Mouse (Mus musculus): ENCODE measurements at regions not wholly inside any gene's neighbourhood (a gene's known extent, or its start where the extent isn't known, plus 50 kb on each side); places are given as distances from the start of the nearest gene placed in this dataset.

DNA sequence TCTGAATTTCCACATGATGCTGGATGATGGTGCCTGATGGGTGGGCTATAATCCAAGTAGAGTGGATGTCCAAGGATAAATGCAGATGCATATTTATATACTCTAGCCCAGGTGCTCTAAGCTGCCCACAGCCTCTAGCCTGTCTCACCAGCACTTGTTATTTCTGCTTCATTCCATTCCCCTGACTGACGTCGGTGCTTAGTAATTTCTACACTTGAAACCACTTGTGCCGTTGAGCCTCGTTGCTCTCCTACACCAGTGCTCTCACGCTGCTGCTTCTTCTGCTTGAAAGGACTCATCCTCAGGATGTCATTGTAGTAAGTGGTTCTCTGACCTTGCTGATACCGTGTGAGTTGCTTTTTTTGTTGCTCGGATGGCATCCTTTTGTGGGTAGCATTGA, 724.7 kb upstream of the Auts2 start:
- no peak for ATAC-seq
- Histone ChIP-seq H3K36me3 (ENCODE audit: control insufficient read depth, insufficient read depth) (no peaks in the 10 kb centered on the region), H3K4me1 (replicated peaks; ENCODE audit: control insufficient read depth, insufficient read depth, low read length) (no peaks in the 10 kb centered on the region), H3K9me3 (ENCODE audit: control insufficient read depth) (no peaks in the 10 kb centered on the region), H3K27ac (ENCODE audit: low read depth, low read length) (no peak overlapping the region), H3K27me3 (replicated peaks; ENCODE audit: control insufficient read depth, insufficient read depth, low read length) (no peaks in the 10 kb centered on the region), H3K4me3 (ENCODE audit: low read depth, low read length) (no peak overlapping the region), H3K9ac (ENCODE audit: low read depth, low read length) (no peak overlapping the region), H3K4me2 (replicated peaks; ENCODE audit: low read depth) (no peak overlapping the region)
- WGBS: 69% methylated on average over 7 of the region's 7 CpGs
- TF ChIP-seq CTCF (IDR thresholded peaks at IDR 0.05; ENCODE audit: low read depth): no peak

GRCm38 (mm10) chr5:133267356-133267755, 724.2 kb upstream of the Auts2 start:
- TF ChIP-seq CTCF (IDR thresholded peaks at IDR 0.05; ENCODE audit: low read depth): no peak

DNA sequence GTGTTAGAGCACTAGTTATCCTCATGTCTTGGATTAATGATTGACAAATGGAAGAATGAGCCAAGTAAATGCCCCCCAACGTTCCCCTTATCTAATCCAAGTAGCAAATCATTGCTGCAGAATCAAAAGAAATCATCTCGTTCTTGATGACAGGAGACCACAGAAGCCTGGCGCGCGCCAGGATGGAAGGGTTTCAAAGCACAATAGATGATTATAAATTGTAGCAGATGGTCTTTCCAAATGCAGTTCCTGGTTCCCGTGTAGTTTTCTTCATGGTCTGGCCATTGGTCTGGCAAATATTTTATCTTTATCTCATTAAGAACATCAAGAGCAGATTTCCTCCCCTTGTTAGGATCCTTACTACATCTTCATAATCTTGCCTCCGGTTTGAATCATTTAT, 721.8 kb upstream of the Auts2 start:
- no peak for TF ChIP-seq CTCF (IDR thresholded peaks at IDR 0.05; ENCODE audit: low read depth)
- Histone ChIP-seq H3K36me3 (ENCODE audit: control insufficient read depth, insufficient read depth) (no peaks in the 10 kb centered on the region), H3K9me3 (ENCODE audit: control insufficient read depth) (no peaks in the 10 kb centered on the region), H3K4me1 (replicated peaks; ENCODE audit: control insufficient read depth, insufficient read depth, low read length) (no peaks in the 10 kb centered on the region), H3K27me3 (replicated peaks; ENCODE audit: control insufficient read depth, insufficient read depth, low read length) (no peaks in the 10 kb centered on the region), H3K27ac (ENCODE audit: low read depth, low read length) (no peak overlapping the region), H3K4me3 (ENCODE audit: low read depth, low read length) (no peak overlapping the region), H3K4me2 (replicated peaks; ENCODE audit: low read depth) (no peak overlapping the region), H3K9ac (ENCODE audit: low read depth, low read length) (no peak overlapping the region)
- 45% methylated on average over 7 of the region's 7 CpGs for WGBS
- no peak for ATAC-seq

More at GRCm38 (mm10) chr5:133267356-133267755, 724.2 kb upstream of the Auts2 start:
- Histone ChIP-seq H3K4me2 (replicated peaks; ENCODE audit: low read depth) (no peak overlapping the region), H3K9me3 (ENCODE audit: control insufficient read depth) (no peaks in the 10 kb centered on the region), H3K36me3 (ENCODE audit: control insufficient read depth, insufficient read depth) (no peaks in the 10 kb centered on the region), H3K4me1 (replicated peaks; ENCODE audit: control insufficient read depth, insufficient read depth, low read length) (no peaks in the 10 kb centered on the region), H3K4me3 (ENCODE audit: low read depth, low read length) (no peak overlapping the region), H3K27me3 (replicated peaks; ENCODE audit: control insufficient read depth, insufficient read depth, low read length) (no peaks in the 10 kb centered on the region), H3K9ac (ENCODE audit: low read depth, low read length) (no peak overlapping the region), H3K27ac (ENCODE audit: low read depth, low read length) (no peak overlapping the region)
- ATAC-seq: no peak
- 61% methylated on average over 2 of the region's 2 CpGs for WGBS

GRCm38 (mm10) chr5:133218801-133219200, 675.7 kb upstream of the Auts2 start:
- Histone ChIP-seq H3K9ac (ENCODE audit: low read depth, low read length) (no peak overlapping the region), H3K4me2 (replicated peaks; ENCODE audit: low read depth) (no peak overlapping the region), H3K4me1 (replicated peaks; ENCODE audit: control insufficient read depth, insufficient read depth, low read length) (no peaks in the 10 kb centered on the region), H3K9me3 (ENCODE audit: control insufficient read depth) (no peaks in the 10 kb centered on the region), H3K36me3 (ENCODE audit: control insufficient read depth, insufficient read depth) (no peaks in the 10 kb centered on the region), H3K27me3 (replicated peaks; ENCODE audit: control insufficient read depth, insufficient read depth, low read length) (no peaks in the 10 kb centered on the region), H3K27ac (ENCODE audit: low read depth, low read length) (no peak overlapping the region), H3K4me3 (ENCODE audit: low read depth, low read length) (no peak overlapping the region)
- no peak for ATAC-seq
- no peak for TF ChIP-seq CTCF (IDR thresholded peaks at IDR 0.05; ENCODE audit: low read depth)
- WGBS: 78% methylated on average over 3 of the region's 3 CpGs

DNA sequence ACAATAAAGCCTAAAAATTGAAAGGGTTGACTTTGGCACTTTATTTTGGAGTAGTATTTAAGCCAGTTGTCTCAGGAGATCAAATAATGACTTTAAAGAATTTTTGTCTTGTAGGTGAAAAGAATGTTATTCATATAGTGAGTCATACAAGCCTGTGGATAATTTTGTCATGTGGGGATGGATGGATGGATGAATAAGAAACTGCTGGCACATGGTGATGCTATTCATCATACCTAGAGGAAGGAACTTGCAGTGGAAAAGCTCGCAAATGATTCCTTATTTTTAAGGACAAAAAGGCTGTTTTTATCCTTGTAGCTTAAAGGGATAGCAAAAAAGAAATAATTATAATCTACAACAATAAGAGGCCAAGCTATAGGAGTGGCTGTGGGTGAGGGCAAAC, 655.4 kb upstream of the Auts2 start:
- Histone ChIP-seq H3K9ac (ENCODE audit: low read depth, low read length) (no peak overlapping the region), H3K9me3 (ENCODE audit: control insufficient read depth) (no peaks in the 10 kb centered on the region), H3K27ac (ENCODE audit: low read depth, low read length) (no peak overlapping the region), H3K4me1 (replicated peaks; ENCODE audit: control insufficient read depth, insufficient read depth, low read length) (no peaks in the 10 kb centered on the region), H3K36me3 (ENCODE audit: control insufficient read depth, insufficient read depth) (no peaks in the 10 kb centered on the region), H3K27me3 (replicated peaks; ENCODE audit: control insufficient read depth, insufficient read depth, low read length) (no peaks in the 10 kb centered on the region), H3K4me3 (ENCODE audit: low read depth, low read length) (no peak overlapping the region), H3K4me2 (replicated peaks; ENCODE audit: low read depth) (no peak overlapping the region)
- no peak for ATAC-seq
- 73% methylated on average over 1 of the region's 1 CpGs for WGBS
- no peak for TF ChIP-seq CTCF (IDR thresholded peaks at IDR 0.05; ENCODE audit: low read depth)

DNA sequence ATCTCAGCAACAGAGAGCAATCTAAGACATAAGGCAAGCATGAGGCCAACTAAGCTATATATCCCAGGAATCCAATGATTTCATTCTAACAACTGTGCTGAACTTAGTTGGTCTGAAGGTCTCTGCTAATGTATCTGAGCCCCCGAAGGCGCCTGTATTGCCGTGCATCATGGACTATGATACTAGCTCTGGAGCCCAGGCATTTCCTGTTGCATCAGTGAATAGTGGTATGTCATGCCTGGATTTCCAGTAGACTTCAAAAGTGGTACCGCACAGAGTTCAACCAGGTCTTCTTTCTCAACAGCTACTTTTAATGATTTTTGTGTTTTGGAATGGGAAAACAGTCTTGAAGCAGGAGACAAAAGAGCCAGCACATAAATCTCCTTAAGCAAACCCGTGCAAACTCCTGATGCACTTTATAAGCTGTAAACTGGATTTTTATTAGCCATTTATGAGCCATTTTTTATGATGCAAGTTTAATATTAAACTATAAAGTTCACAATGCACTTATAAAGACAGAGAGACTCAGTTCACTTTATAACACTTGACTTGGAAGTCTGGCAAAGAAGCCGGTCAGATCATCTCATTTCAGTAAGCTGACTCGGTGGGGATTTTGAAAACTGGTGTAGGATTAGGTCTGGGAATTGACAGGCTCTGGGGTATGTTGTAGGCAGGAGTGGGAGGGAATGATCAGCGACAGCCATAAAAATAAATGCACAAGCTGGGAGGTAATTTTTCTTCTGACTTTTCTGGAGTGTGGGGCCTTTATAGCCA, 646.8 kb upstream of the Auts2 start:
- H3K9me3 ChIP-seq (ENCODE audit: control insufficient read depth): no peaks in the 10 kb centered on the region
- H3K4me1 ChIP-seq (replicated peaks; ENCODE audit: control insufficient read depth, insufficient read depth, low read length): no peaks in the 10 kb centered on the region
- no peaks in the 10 kb centered on the region for H3K27me3 ChIP-seq (replicated peaks; ENCODE audit: control insufficient read depth, insufficient read depth, low read length)
- peak; percentile 79 for ATAC-seq
- no peak overlapping the region for H3K4me3 ChIP-seq (ENCODE audit: low read depth, low read length)
- 0 out of 2 replicates have a peak overlapping the region, but pooled peaks have one; percentile 21 for H3K4me2 ChIP-seq (replicated peaks; ENCODE audit: low read depth)
- no peaks in the 10 kb centered on the region for H3K36me3 ChIP-seq (ENCODE audit: control insufficient read depth, insufficient read depth)
- H3K27ac ChIP-seq (ENCODE audit: low read depth, low read length): no peak overlapping the region
- 31% methylated on average over 8 of the region's 8 CpGs for WGBS
- no peak overlapping the region for H3K9ac ChIP-seq (ENCODE audit: low read depth, low read length)
- no peak for TF ChIP-seq CTCF (IDR thresholded peaks at IDR 0.05; ENCODE audit: low read depth)
